Comparison of ENCODE assay signal across 11 mouse cellular contexts in the genomic region with DNA sequence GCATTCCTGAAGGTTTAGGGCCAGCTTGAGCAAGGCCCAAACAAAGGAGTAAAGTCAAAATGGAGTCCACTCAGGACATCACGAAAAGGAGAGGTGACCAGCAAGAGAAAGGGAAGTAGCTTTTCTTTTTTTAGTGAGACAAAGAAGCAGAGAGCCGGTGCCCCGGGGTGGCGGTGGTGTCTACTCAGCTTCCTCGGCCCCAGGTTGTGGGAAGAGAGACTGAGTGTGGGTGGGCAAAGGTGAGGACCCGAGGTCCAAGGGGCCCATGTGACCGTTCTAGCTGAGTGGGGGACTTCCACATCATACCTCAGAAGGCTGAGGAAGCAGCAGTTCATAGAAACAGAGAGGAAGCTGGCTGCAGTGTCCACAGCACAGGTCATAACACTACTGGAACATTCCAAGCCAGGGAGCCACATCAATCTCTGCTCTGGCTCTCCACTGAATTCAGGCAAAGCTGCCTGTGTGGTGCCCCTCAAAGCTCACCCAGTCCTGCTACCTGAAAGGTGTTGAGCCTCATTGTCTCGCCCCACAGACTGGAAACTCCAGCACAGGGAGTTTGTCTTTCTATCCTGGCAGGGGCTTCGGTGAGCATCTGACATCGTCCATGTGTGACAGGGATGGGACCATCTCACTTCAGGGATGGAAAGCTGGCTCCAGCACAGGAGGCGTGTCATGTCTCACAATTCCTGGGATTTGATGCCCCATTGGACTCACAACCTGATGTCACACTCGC. TPM values are rescaled to one million over a fixed set of nuclear protein-coding genes. Genes with fewer than 3 reads are reported as not detected.
A peak's percentile ranks its signal among the peaks of the same experiment; 100 is the strongest.
DNase-seq lines count a peak whose midpoint lies in the region; ATAC-seq and TF ChIP-seq lines count a peak whose summit lies in the region.
"Had no signal": no experiment of that assay in that cellular context is flagged by ENCODE, and none has a peak within 500 bp of the region (broad histone marks: within the 10 kb centered on the region; RNA-seq: fewer than 3 reads in every experiment).

No protein-coding gene starts in this region.

- no peak overlapping the region for H3K9ac ChIP-seq in forebrain, embryonic 13.5 days

- 76% methylated on average over 12 of the region's 12 CpGs for WGBS in forebrain, embryonic 13.5 days

- no peak overlapping the region for H3K4me2 ChIP-seq in forebrain, embryonic 13.5 days

- no peak overlapping the region for H3K4me3 ChIP-seq in gastrocnemius, adult 2 months
- no peak overlapping the region for H3K4me3 ChIP-seq in left cerebral cortex, adult 2 months
- no peak overlapping the region for H3K4me3 ChIP-seq in cortical plate, adult 2 months (ENCODE audit: insufficient read depth, low read length)
- no peak overlapping the region for H3K4me3 ChIP-seq in forebrain, embryonic 13.5 days

- H3K9me3 ChIP-seq in forebrain, embryonic 13.5 days (replicated peaks), result peaks cover 3% of the 10 kb centered on the region; the same call in 1 of the 2 replicates

- intact Hi-C loops in gastrocnemius, adult 2 months (cut with DNase I), result no loop called here
- intact Hi-C loops in gastrocnemius, postnatal 36 days (cut with DNase I), result no loop called here
- intact Hi-C loops in left cerebral cortex, adult 2 months (cut with DNase I), result no loop called here

- H3K36me3 ChIP-seq in forebrain, embryonic 13.5 days (ENCODE audit: poor library complexity, severe bottlenecking), result no peaks in the 10 kb centered on the region
- H3K36me3 ChIP-seq: G1E had no signal

- peak overlapping the region; percentile 12; the same call in 1 of the 2 replicates for H3K27ac ChIP-seq in gastrocnemius, adult 2 months
- peak overlapping the region; percentile 40; the same call in 1 of the 2 replicates for H3K27ac ChIP-seq in left cerebral cortex, adult 2 months
- peak overlapping the region; percentile 83 for H3K27ac ChIP-seq in cortical plate, adult 2 months (ENCODE audit: insufficient read depth, low read length)
- no peak overlapping the region for H3K27ac ChIP-seq in forebrain, embryonic 13.5 days

- no peak for TF ChIP-seq CTCF in gastrocnemius, adult 2 months (IDR thresholded peaks at IDR 0.05)
- TF ChIP-seq CTCF in left cerebral cortex, adult 2 months (IDR thresholded peaks at IDR 0.05), result no peak
- no peak for TF ChIP-seq CTCF in cortical plate, adult 2 months (IDR thresholded peaks at IDR 0.05; ENCODE audit: extremely low read depth, insufficient read depth, low read length)

- H3K27me3 ChIP-seq in forebrain, embryonic 13.5 days, result peaks cover 45% of the 10 kb centered on the region

- TF ChIP-seq POLR2A in cortical plate, adult 2 months (IDR thresholded peaks at IDR 0.05; ENCODE audit: extremely low read depth, insufficient read depth, low read length), result no peak

- no peak for DNase-seq in gastrocnemius, adult 2 months
- DNase-seq in gastrocnemius, postnatal 36 days, result no peak
- DNase-seq in left cerebral cortex, adult 2 months (ENCODE audit: extremely low spot score in 1 of 2, low spot score in 2 of 2), result no peak
- DNase-seq in left cerebral cortex, adult 18-20 months (ENCODE audit: low spot score in 2 of 2), result no peak
- no peak for DNase-seq in lung, postnatal 10 days

- H3K4me1 ChIP-seq in cortical plate, adult 2 months (ENCODE audit: control insufficient read depth, insufficient read depth, low read length), result no peaks in the 10 kb centered on the region
- H3K4me1 ChIP-seq in forebrain, embryonic 13.5 days, result peaks cover 19% of the 10 kb centered on the region

- peak; percentile 5; the same call in 1 of the 2 replicates for ATAC-seq in monocyte, adult 5-6 weeks (replicated peaks; ENCODE audit: insufficient number of reproducible peaks, low FRiP score, low TSS enrichment, poor library complexity, severe bottlenecking)
- no peak for ATAC-seq in forebrain, embryonic 13.5 days

RNA-seq across cellular contexts. Expression of gene Irf5, which starts 3.0 kb away (rescaled TPM):
- 1 to 10 TPM; 1.1 to 3.8 TPM for total RNA-seq in gastrocnemius, adult 2 months (2021)
- total RNA-seq in gastrocnemius, postnatal 36 days (2021), result 1 to 10 TPM; 1.6 to 3.7 TPM
- total RNA-seq in left cerebral cortex, adult 2 months (2021), result 1 to 10 TPM; 4.0 to 4.4 TPM
- total RNA-seq in left cerebral cortex, adult 18-20 months (2021), result 1 to 10 TPM; 4.2 to 5.2 TPM
- 5.2 and 6.1 TPM in 2 replicates for polyA plus RNA-seq in cortical plate, adult 2 months (2012; rRNA removed)
- total RNA-seq in monocyte, adult 5-6 weeks (2017), result 195 to 268 TPM (median 261 TPM) in 3 replicates
- polyA plus RNA-seq in forebrain, embryonic 13.5 days (2015; fragmentation: Nextera tagmentation; extraction: Ambion mirVana), result 1.0 and 1.2 TPM in 2 replicates

RNA-seq across cellular contexts. Expression of gene Kcp, which starts 15.7 kb away (rescaled TPM):
- 1 to 10 TPM; 3.8 to 4.0 TPM for total RNA-seq in gastrocnemius, adult 2 months (2021)
- 1 to 10 TPM; 5.4 to 5.9 TPM for total RNA-seq in gastrocnemius, postnatal 36 days (2021)
- total RNA-seq in left cerebral cortex, adult 2 months (2021), result 1 to 10 TPM; 1.1 to 2.2 TPM
- 1 to 10 TPM in 1 of 2 experiments, under 1 TPM in 1; 0.63 to 1.1 TPM for total RNA-seq in left cerebral cortex, adult 18-20 months (2021)
- 4.1 and 4.6 TPM in 2 replicates for polyA plus RNA-seq in cortical plate, adult 2 months (2012; rRNA removed)
- not detected in 3 replicates for total RNA-seq in monocyte, adult 5-6 weeks (2017)
- polyA plus RNA-seq in forebrain, embryonic 13.5 days (2015; fragmentation: Nextera tagmentation; extraction: Ambion mirVana), result 6.3 and 8.0 TPM in 2 replicates
- total RNA-seq: common myeloid progenitor, adult 5-6 weeks had no signal

RNA-seq across cellular contexts. Expression of gene Atp6v1fnb, which starts 52.2 kb away (rescaled TPM):
- total RNA-seq in gastrocnemius, adult 2 months (2021), result not detected
- total RNA-seq in gastrocnemius, postnatal 36 days (2021), result not detected
- under 1 TPM; 0.54 to 0.72 TPM for total RNA-seq in left cerebral cortex, adult 2 months (2021)
- total RNA-seq in left cerebral cortex, adult 18-20 months (2021), result under 1 TPM in 1 of 2 experiments, not detected in 1; 0.54 TPM
- 0.17 TPM in 1 of 2 replicates, not detected in the other for polyA plus RNA-seq in cortical plate, adult 2 months (2012; rRNA removed)
- total RNA-seq in monocyte, adult 5-6 weeks (2017), result 0.78 TPM in 1 of 3 replicates, not detected in the others
- polyA plus RNA-seq in forebrain, embryonic 13.5 days (2015; fragmentation: Nextera tagmentation; extraction: Ambion mirVana), result 0.41 and 0.45 TPM in 2 replicates
- polyA plus RNA-seq: G1E; heart, embryonic 14.5 days had no signal

RNA-seq across cellular contexts. Expression of gene Atp6v1f, which starts 55.9 kb away (rescaled TPM):
- 100 to 1,000 TPM; 110 to 112 TPM for total RNA-seq in gastrocnemius, adult 2 months (2021)
- 100 to 1,000 TPM in 1 of 2 experiments, 10 to 100 TPM in 1; 94.2 to 103 TPM for total RNA-seq in gastrocnemius, postnatal 36 days (2021)
- 100 to 1,000 TPM; 242 to 247 TPM for total RNA-seq in left cerebral cortex, adult 2 months (2021)
- total RNA-seq in left cerebral cortex, adult 18-20 months (2021), result 100 to 1,000 TPM; 262 TPM
- 403 and 411 TPM in 2 replicates for polyA plus RNA-seq in cortical plate, adult 2 months (2012; rRNA removed)
- total RNA-seq in monocyte, adult 5-6 weeks (2017), result 216 to 361 TPM (median 337 TPM) in 3 replicates
- 289 and 294 TPM in 2 replicates for polyA plus RNA-seq in forebrain, embryonic 13.5 days (2015; fragmentation: Nextera tagmentation; extraction: Ambion mirVana)

Comparison
In these comparisons a context has a peak if more than half of its experiments do, and no peak if none do; other contexts are left out.
1. RNA of gene Irf5, which starts 3.0 kb away (total RNA-seq): 195 to 268 TPM in monocyte, adult 5-6 weeks; 4.2 to 5.2 TPM in left cerebral cortex, adult 18-20 months, 4.0 to 4.4 TPM in left cerebral cortex, adult 2 months, 1.1 to 3.8 TPM in gastrocnemius, adult 2 months and 1.6 to 3.7 TPM in gastrocnemius, postnatal 36 days; every median in the first group is over 10 times any median in the second.